Comparison of ENCODE assay signal across 11 mouse cellular contexts in genomic region chr12:100999061-100999954, GRCm38 (mm10). TPM values are rescaled to one million over a fixed set of nuclear protein-coding genes. Genes with fewer than 3 reads are reported as not detected.
DNase-seq lines count a peak whose midpoint lies in the region; ATAC-seq and TF ChIP-seq lines count a peak whose summit lies in the region.
"Had no signal": no experiment of that assay in that cellular context is flagged by ENCODE, and none has a peak within 500 bp of the region (broad histone marks: within the 10 kb centered on the region; RNA-seq: fewer than 3 reads in every experiment).

No protein-coding gene starts in this region.

- no peak for TF ChIP-seq CTCF in liver, embryonic 14.5 days (IDR thresholded peaks at IDR 0.05; ENCODE audit: low read depth)

- H3K4me2 ChIP-seq in hindbrain, embryonic 13.5 days = no peak overlapping the region
- H3K4me2 ChIP-seq in hindbrain, embryonic 16.5 days (ENCODE audit: low read length) = no peak overlapping the region
- H3K4me2 ChIP-seq in neural tube, embryonic 14.5 days (ENCODE audit: low read depth, low read length) = no peak overlapping the region
- H3K4me2 ChIP-seq in neural tube, embryonic 15.5 days = no peak overlapping the region
- peak overlapping the region; percentile 37 for H3K4me2 ChIP-seq in liver, embryonic 14.5 days (ENCODE audit: low read depth)

- H3K4me3 ChIP-seq in hindbrain, embryonic 13.5 days = no peak overlapping the region
- no peak overlapping the region for H3K4me3 ChIP-seq in hindbrain, embryonic 16.5 days (ENCODE audit: low read length)
- H3K4me3 ChIP-seq in neural tube, embryonic 14.5 days (ENCODE audit: low read depth, low read length) = no peak overlapping the region
- H3K4me3 ChIP-seq in neural tube, embryonic 15.5 days (replicated peaks) = no peak overlapping the region
- H3K4me3 ChIP-seq in liver, embryonic 14.5 days (ENCODE audit: insufficient read depth in 1 of 2, low read depth in 2 of 2, low read length in 2 of 2) = no peak overlapping the region

- 0 out of 2 replicates have a peak overlapping the region, but pooled peaks have one; percentile 40 for H3K27ac ChIP-seq in hindbrain, embryonic 13.5 days
- no peak overlapping the region for H3K27ac ChIP-seq in hindbrain, embryonic 16.5 days (ENCODE audit: low read depth, low read length)
- no peak overlapping the region for H3K27ac ChIP-seq in neural tube, embryonic 14.5 days (ENCODE audit: low read depth, low read length)
- no peak overlapping the region for H3K27ac ChIP-seq in neural tube, embryonic 15.5 days (replicated peaks)
- H3K27ac ChIP-seq in liver, embryonic 14.5 days = peak overlapping the region; percentile 73

- H3K9me3 ChIP-seq in hindbrain, embryonic 13.5 days = no peaks in the 10 kb centered on the region
- H3K9me3 ChIP-seq in hindbrain, embryonic 16.5 days (ENCODE audit: control insufficient read depth, low read length) = no peaks in the 10 kb centered on the region
- no peaks in the 10 kb centered on the region for H3K9me3 ChIP-seq in neural tube, embryonic 14.5 days (ENCODE audit: control insufficient read depth, low read length)
- H3K9me3 ChIP-seq in neural tube, embryonic 15.5 days (replicated peaks) = no peaks in the 10 kb centered on the region
- H3K9me3 ChIP-seq in liver, embryonic 14.5 days (ENCODE audit: control insufficient read depth, low read length) = no peaks in the 10 kb centered on the region

- no peak for ATAC-seq in hindbrain, embryonic 13.5 days (ENCODE audit: low FRiP score)
- no peak for ATAC-seq in hindbrain, embryonic 16.5 days
- 0 out of 2 replicates have a peak, but pooled peaks have one; percentile 15 for ATAC-seq in neural tube, embryonic 14.5 days (ENCODE audit: low read depth)
- no peak for ATAC-seq in neural tube, embryonic 15.5 days (ENCODE audit: low FRiP score)
- ATAC-seq in liver, embryonic 14.5 days (ENCODE audit: insufficient read depth) = peak; percentile 83

- H3K9ac ChIP-seq in hindbrain, embryonic 13.5 days = no peak overlapping the region
- H3K9ac ChIP-seq in hindbrain, embryonic 16.5 days (ENCODE audit: low read depth, low read length) = no peak overlapping the region
- H3K9ac ChIP-seq in neural tube, embryonic 14.5 days (replicated peaks; ENCODE audit: low read depth, low read length) = no peak overlapping the region
- no peak overlapping the region for H3K9ac ChIP-seq in neural tube, embryonic 15.5 days (replicated peaks)
- H3K9ac ChIP-seq in liver, embryonic 14.5 days (replicated peaks) = peak overlapping the region; percentile 19

- DNase-seq in liver, embryonic 14.5 days (ENCODE audit: low read depth in 3 of 3, low spot score in 3 of 3) = no peak
- DNase-seq in frontal cortex, postnatal 10 days (ENCODE audit: low spot score in 2 of 2) = no peak
- no peak for DNase-seq in thymus, adult 18-20 months
- DNase-seq in natural killer cell, adult 2 months (ENCODE audit: low spot score in 2 of 2) = no peak
- DNase-seq: adrenal gland, adult 2 months; gastrocnemius, postnatal 36 days; kidney, adult 18-20 months had no signal

- WGBS in hindbrain, embryonic 13.5 days = 46% methylated on average over 7 of the region's 7 CpGs
- 49% methylated on average over 7 of the region's 7 CpGs for WGBS in hindbrain, embryonic 16.5 days
- 41% methylated on average over 7 of the region's 7 CpGs for WGBS in neural tube, embryonic 14.5 days
- 44% methylated on average over 7 of the region's 7 CpGs for WGBS in neural tube, embryonic 15.5 days
- WGBS in liver, embryonic 14.5 days (ENCODE audit: insufficient replicate concordance) = 24% methylated on average over 7 of the region's 7 CpGs

- H3K36me3 ChIP-seq in hindbrain, embryonic 13.5 days = no peaks in the 10 kb centered on the region
- H3K36me3 ChIP-seq in hindbrain, embryonic 16.5 days (ENCODE audit: control insufficient read depth, insufficient read depth, low read length) = no peaks in the 10 kb centered on the region
- H3K36me3 ChIP-seq in neural tube, embryonic 14.5 days (ENCODE audit: control insufficient read depth, insufficient read depth, low read length) = no peaks in the 10 kb centered on the region
- H3K36me3 ChIP-seq in neural tube, embryonic 15.5 days = no peaks in the 10 kb centered on the region
- no peaks in the 10 kb centered on the region for H3K36me3 ChIP-seq in liver, embryonic 14.5 days (replicated peaks; ENCODE audit: control insufficient read depth, insufficient read depth, low read depth)

- peaks cover 84% of the 10 kb centered on the region for H3K4me1 ChIP-seq in hindbrain, embryonic 13.5 days (replicated peaks)
- H3K4me1 ChIP-seq in hindbrain, embryonic 16.5 days (ENCODE audit: control insufficient read depth, insufficient read depth, low read depth, low read length) = peaks cover 25% of the 10 kb centered on the region
- peaks cover 7% of the 10 kb centered on the region; the same call in 1 of the 2 replicates for H3K4me1 ChIP-seq in neural tube, embryonic 14.5 days (ENCODE audit: control insufficient read depth, insufficient read depth, low read length)
- H3K4me1 ChIP-seq in neural tube, embryonic 15.5 days = peaks cover 49% of the 10 kb centered on the region
- peaks cover 49 to 58% of the 10 kb centered on the region in 2 experiments for H3K4me1 ChIP-seq in liver, embryonic 14.5 days (replicated peaks; ENCODE audit: control insufficient read depth in 2 of 2, insufficient read depth in 2 of 2, low read length in 1 of 2)

- peaks cover 21% of the 10 kb centered on the region for H3K27me3 ChIP-seq in hindbrain, embryonic 13.5 days
- H3K27me3 ChIP-seq in hindbrain, embryonic 16.5 days (replicated peaks; ENCODE audit: control insufficient read depth, insufficient read depth, low read length) = no peaks in the 10 kb centered on the region
- no peaks in the 10 kb centered on the region for H3K27me3 ChIP-seq in neural tube, embryonic 14.5 days (ENCODE audit: control insufficient read depth, insufficient read depth, low read length)
- H3K27me3 ChIP-seq in neural tube, embryonic 15.5 days (replicated peaks) = no peaks in the 10 kb centered on the region
- no peaks in the 10 kb centered on the region for H3K27me3 ChIP-seq in liver, embryonic 14.5 days (ENCODE audit: control insufficient read depth, insufficient read depth, low read length)

- peak; percentile 73 for TF ChIP-seq EP300 in liver, embryonic 14.5 days (IDR thresholded peaks at IDR 0.05; ENCODE audit: low read depth)

RNA-seq across cellular contexts. Expression of gene Ccdc88c, which starts 29.5 kb away (rescaled TPM):
- polyA plus RNA-seq in hindbrain, embryonic 13.5 days (2015; fragmentation: Nextera tagmentation; extraction: Ambion mirVana) = 12.9 and 13.8 TPM in 2 replicates
- polyA plus RNA-seq in hindbrain, embryonic 16.5 days (2015; fragmentation: Nextera tagmentation; extraction: Ambion mirVana) = 9.0 and 10.9 TPM in 2 replicates
- polyA plus RNA-seq in neural tube, embryonic 14.5 days (2014; fragmentation: Nextera tagmentation; extraction: Ambion mirVana) = 13.6 and 14.6 TPM in 2 replicates
- polyA plus RNA-seq in neural tube, embryonic 15.5 days (2015; fragmentation: Nextera tagmentation; extraction: Ambion mirVana) = 9.6 and 10.1 TPM in 2 replicates
- 9.2 and 9.3 TPM in 2 replicates for polyA plus RNA-seq in liver, embryonic 14.5 days (2012; rRNA removed)
- 5.3 and 6.2 TPM in 2 replicates for polyA plus RNA-seq in liver, embryonic 14.5 days (2014; fragmentation: Nextera tagmentation; extraction: Ambion mirVana)

Comparison
In these comparisons a context has a peak if more than half of its experiments do, and no peak if none do; other contexts are left out.
1. ATAC-seq: peak in neural tube, embryonic 14.5 days (single experiment) and liver, embryonic 14.5 days (single experiment); none in hindbrain, embryonic 13.5 days (single experiment), hindbrain, embryonic 16.5 days (single experiment) and neural tube, embryonic 15.5 days (single experiment).
2. H3K27ac ChIP-seq: peak in hindbrain, embryonic 13.5 days (single experiment) and liver, embryonic 14.5 days (single experiment); none in hindbrain, embryonic 16.5 days (single experiment), neural tube, embryonic 14.5 days (single experiment) and neural tube, embryonic 15.5 days (single experiment).